Mouse (Mus musculus): Measurements from ENCODE around the gene H2-DMb2. TPM values are rescaled to one million over a fixed set of nuclear protein-coding genes. Genes with fewer than 3 reads are reported as not detected.
A peak's percentile ranks its signal among the peaks of the same experiment; 100 is the strongest.

The H2-DMb2 gene
- polyA plus RNA-seq, 1 experiment from 2014 or later = 15.3 TPM

GRCm38 (mm10) chr17:34101185-34101584 lies 41.9 kb upstream of the H2-DMb2 start:
- Histone ChIP-seq H3K4me2 (ENCODE audit: low read length) (no peak overlapping the region), H3K36me3 (ENCODE audit: insufficient read depth, low read length) (no peaks in the 10 kb centered on the region), H3K9ac (ENCODE audit: low read depth, low read length) (no peak overlapping the region), H3K27me3 (ENCODE audit: insufficient read depth, low read length) (no peaks in the 10 kb centered on the region), H3K27ac (no peak overlapping the region), H3K4me3 (replicated peaks; ENCODE audit: low read depth, low read length) (no peak overlapping the region; the same call in 1 of the 2 replicates), H3K9me3 (replicated peaks; ENCODE audit: low read length) (no peaks in the 10 kb centered on the region), H3K4me1 (replicated peaks; ENCODE audit: insufficient read depth, low read length) (peaks cover 5% of the 10 kb centered on the region; the same call in 1 of the 2 replicates)
- no peak for TF ChIP-seq CTCF (IDR thresholded peaks at IDR 0.05; ENCODE audit: low read depth)
- no peak; the same call in 1 of the 2 replicates for ATAC-seq (replicated peaks; ENCODE audit: low FRiP score, low read depth)
- 31% methylated on average over 5 of the region's 5 CpGs for WGBS
- DNase-seq (ENCODE audit: low spot score) = no peak

GRCm38 (mm10) chr17:34101604-34102032 lies 41.5 kb upstream of the H2-DMb2 start:
- WGBS = 8% methylated on average over 12 of the region's 12 CpGs
- Histone ChIP-seq H3K27me3 (ENCODE audit: insufficient read depth, low read length) (no peaks in the 10 kb centered on the region), H3K9me3 (replicated peaks; ENCODE audit: low read length) (no peaks in the 10 kb centered on the region), H3K4me1 (replicated peaks; ENCODE audit: insufficient read depth, low read length) (peaks cover 5% of the 10 kb centered on the region; the same call in 1 of the 2 replicates), H3K27ac (no peak overlapping the region), H3K36me3 (ENCODE audit: insufficient read depth, low read length) (no peaks in the 10 kb centered on the region), H3K4me3 (replicated peaks; ENCODE audit: low read depth, low read length) (peak overlapping the region; percentile 11; the same call in 1 of the 2 replicates), H3K9ac (ENCODE audit: low read depth, low read length) (no peak overlapping the region), H3K4me2 (ENCODE audit: low read length) (peak overlapping the region; percentile 43; the same call in 1 of the 2 replicates)
- peak; percentile 92 for TF ChIP-seq CTCF (IDR thresholded peaks at IDR 0.05; ENCODE audit: low read depth)
- DNase-seq (ENCODE audit: low spot score) (peak; percentile 94), ATAC-seq (replicated peaks; ENCODE audit: low FRiP score, low read depth) (peak; percentile 71; the same call in 1 of the 2 replicates)

GRCm38 (mm10) chr17:34102831-34103230 lies 40.3 kb upstream of the H2-DMb2 start:
- ATAC-seq (replicated peaks; ENCODE audit: low FRiP score, low read depth) = no peak

GRCm38 (mm10) chr17:34104804-34105203 lies 38.3 kb upstream of the H2-DMb2 start:
- ATAC-seq (replicated peaks; ENCODE audit: low FRiP score, low read depth) (no peak), DNase-seq (ENCODE audit: low spot score) (no peak)
- Histone ChIP-seq H3K27me3 (ENCODE audit: insufficient read depth, low read length) (no peaks in the 10 kb centered on the region), H3K9me3 (replicated peaks; ENCODE audit: low read length) (no peaks in the 10 kb centered on the region), H3K9ac (ENCODE audit: low read depth, low read length) (no peak overlapping the region), H3K4me2 (ENCODE audit: low read length) (no peak overlapping the region), H3K27ac (no peak overlapping the region), H3K4me1 (replicated peaks; ENCODE audit: insufficient read depth, low read length) (peaks cover under 1% of the 10 kb centered on the region; the same call in 1 of the 2 replicates), H3K36me3 (ENCODE audit: insufficient read depth, low read length) (peaks cover 5% of the 10 kb centered on the region; the same call in 1 of the 2 replicates), H3K4me3 (replicated peaks; ENCODE audit: low read depth, low read length) (no peak overlapping the region)
- 77% methylated on average over 9 of the region's 9 CpGs for WGBS
- no peak for TF ChIP-seq CTCF (IDR thresholded peaks at IDR 0.05; ENCODE audit: low read depth)

More at GRCm38 (mm10) chr17:34102831-34103230, 40.3 kb upstream of the H2-DMb2 start:
- no peaks in the 10 kb centered on the region for H3K36me3 ChIP-seq (ENCODE audit: insufficient read depth, low read length)
- 73% methylated on average over 6 of the region's 6 CpGs for WGBS
- H3K27me3 ChIP-seq (ENCODE audit: insufficient read depth, low read length) = no peaks in the 10 kb centered on the region
- H3K9me3 ChIP-seq (replicated peaks; ENCODE audit: low read length) = no peaks in the 10 kb centered on the region
- no peak overlapping the region for H3K4me2 ChIP-seq (ENCODE audit: low read length)
- no peak overlapping the region for H3K9ac ChIP-seq (ENCODE audit: low read depth, low read length)
- H3K4me3 ChIP-seq (replicated peaks; ENCODE audit: low read depth, low read length) = no peak overlapping the region
- peaks cover 5% of the 10 kb centered on the region; the same call in 1 of the 2 replicates for H3K4me1 ChIP-seq (replicated peaks; ENCODE audit: insufficient read depth, low read length)
- H3K27ac ChIP-seq = no peak overlapping the region
- TF ChIP-seq CTCF (IDR thresholded peaks at IDR 0.05; ENCODE audit: low read depth) = no peak
- no peak for DNase-seq (ENCODE audit: low spot score)

GRCm38 (mm10) chr17:34106555-34106954 lies 36.6 kb upstream of the H2-DMb2 start:
- no peak overlapping the region for H3K4me3 ChIP-seq (replicated peaks; ENCODE audit: low read depth, low read length)
- H3K27ac ChIP-seq = no peak overlapping the region
- no peak overlapping the region for H3K4me2 ChIP-seq (ENCODE audit: low read length)
- no peaks in the 10 kb centered on the region for H3K4me1 ChIP-seq (replicated peaks; ENCODE audit: insufficient read depth, low read length)
- H3K9me3 ChIP-seq (replicated peaks; ENCODE audit: low read length) = no peaks in the 10 kb centered on the region
- 83% methylated on average over 7 of the region's 7 CpGs for WGBS
- TF ChIP-seq CTCF (IDR thresholded peaks at IDR 0.05; ENCODE audit: low read depth) = no peak
- H3K9ac ChIP-seq (ENCODE audit: low read depth, low read length) = no peak overlapping the region
- no peak for ATAC-seq (replicated peaks; ENCODE audit: low FRiP score, low read depth)
- DNase-seq (ENCODE audit: low spot score) = no peak
- peaks cover 17% of the 10 kb centered on the region for H3K36me3 ChIP-seq (ENCODE audit: insufficient read depth, low read length)
- H3K27me3 ChIP-seq (ENCODE audit: insufficient read depth, low read length) = no peaks in the 10 kb centered on the region

GRCm38 (mm10) chr17:34107109-34107867 lies 35.8 kb upstream of the H2-DMb2 start:
- H3K27me3 ChIP-seq (ENCODE audit: insufficient read depth, low read length) = no peaks in the 10 kb centered on the region
- no peak for TF ChIP-seq CTCF (IDR thresholded peaks at IDR 0.05; ENCODE audit: low read depth)
- DNase-seq (ENCODE audit: low spot score) (no peak), ATAC-seq (replicated peaks; ENCODE audit: low FRiP score, low read depth) (no peak)
- no peak overlapping the region for H3K9ac ChIP-seq (ENCODE audit: low read depth, low read length)
- WGBS = 76% methylated on average over 7 of the region's 7 CpGs
- H3K4me3 ChIP-seq (replicated peaks; ENCODE audit: low read depth, low read length) = no peak overlapping the region
- no peak overlapping the region for H3K27ac ChIP-seq
- H3K9me3 ChIP-seq (replicated peaks; ENCODE audit: low read length) = no peaks in the 10 kb centered on the region
- H3K4me2 ChIP-seq (ENCODE audit: low read length) = no peak overlapping the region
- no peaks in the 10 kb centered on the region for H3K4me1 ChIP-seq (replicated peaks; ENCODE audit: insufficient read depth, low read length)
- H3K36me3 ChIP-seq (ENCODE audit: insufficient read depth, low read length) = peaks cover 25% of the 10 kb centered on the region
